Mouse (Mus musculus): ENCODE measurements at regions not wholly inside any gene's neighbourhood (a gene's known extent, or its start where the extent isn't known, plus 50 kb on each side); places are given as distances from the start of the nearest gene placed in this dataset.

DNA sequence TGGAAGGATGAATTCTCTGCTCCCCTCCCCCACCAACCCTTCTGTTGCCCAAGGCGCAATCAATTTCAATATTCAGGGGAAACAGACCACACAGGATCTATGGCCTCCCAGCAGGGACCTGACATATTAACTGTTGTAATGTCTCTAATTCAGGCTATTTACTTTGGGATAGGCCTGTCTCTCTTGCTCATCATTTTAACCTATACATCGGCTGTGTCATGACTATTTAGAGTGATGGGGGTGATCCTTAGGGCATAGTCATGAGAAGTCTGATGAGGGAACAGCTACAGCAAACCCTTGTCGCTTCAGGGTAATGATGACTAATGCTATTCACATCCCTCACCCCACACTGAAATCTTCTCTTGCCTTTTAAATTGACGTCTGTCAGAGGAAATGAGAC is 195.8 kb downstream of the Olfr1505 start:
- no peaks in the 10 kb centered on the region for H3K4me1 ChIP-seq
- H3K36me3 ChIP-seq (replicated peaks; ENCODE audit: low read length): no peaks in the 10 kb centered on the region

DNA sequence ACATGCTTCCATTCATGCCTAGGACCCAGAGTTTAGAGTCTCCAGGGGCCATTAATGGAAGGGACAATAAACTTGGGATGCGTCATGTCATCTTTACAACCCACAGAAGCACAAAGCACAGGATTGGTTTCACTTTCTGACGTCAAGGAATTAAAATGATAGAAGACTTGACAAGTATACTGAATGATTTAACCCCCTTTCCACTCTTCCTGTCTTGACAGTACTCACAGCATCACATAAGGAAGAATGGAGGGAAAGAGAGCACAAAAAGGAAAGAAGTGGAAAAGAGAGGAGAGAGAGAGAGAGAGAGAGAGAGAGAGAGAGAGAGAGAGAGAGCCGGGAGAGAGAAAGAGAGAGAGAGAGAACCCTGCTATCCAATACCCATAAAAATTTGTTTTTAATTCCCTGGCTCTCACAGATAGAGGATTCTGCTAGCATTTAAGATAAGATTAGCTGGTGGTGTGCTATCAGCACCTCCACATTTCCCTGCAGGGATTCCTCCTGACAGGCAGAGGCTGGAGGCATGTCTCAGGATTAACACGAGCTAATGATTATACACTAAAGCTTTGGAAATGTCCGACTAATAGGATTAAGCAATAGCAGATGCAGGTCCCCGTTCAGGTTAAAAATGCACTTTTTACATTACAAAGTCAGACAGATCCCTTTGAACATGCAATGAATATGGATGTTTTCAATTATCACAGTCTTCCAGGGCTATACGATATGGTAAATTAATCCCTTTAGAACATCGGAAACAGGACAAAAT is 210.2 kb downstream of the Olfr1505 start:
- Histone ChIP-seq H3K27me3 (replicated peaks) (peaks cover 8% of the 10 kb centered on the region), H3K9me3 (0 out of 2 replicates have a peak, but pooled peaks cover 6% of the 10 kb centered on the region), H3K36me3 (replicated peaks; ENCODE audit: low read length) (no peaks in the 10 kb centered on the region), H3K4me3 (replicated peaks) (peak overlapping the region; percentile 5), H3K4me1 (no peaks in the 10 kb centered on the region)
- TF ChIP-seq FLI1 (IDR thresholded peaks at IDR 0.05; ENCODE audit: low read length) (no peak), GATA1 (IDR thresholded peaks at IDR 0.05; ENCODE audit: borderline replicate concordance, low read length) (no peak)

More for the DNA sequence above, 195.8 kb downstream of the Olfr1505 start:
- H3K9me3 ChIP-seq: no peaks in the 10 kb centered on the region
- TF ChIP-seq GATA1 (IDR thresholded peaks at IDR 0.05; ENCODE audit: borderline replicate concordance, low read length): no peak
- no peak for TF ChIP-seq FLI1 (IDR thresholded peaks at IDR 0.05; ENCODE audit: low read length)
- H3K4me3 ChIP-seq (replicated peaks): no peak overlapping the region
- no peaks in the 10 kb centered on the region for H3K27me3 ChIP-seq (replicated peaks)

DNA sequence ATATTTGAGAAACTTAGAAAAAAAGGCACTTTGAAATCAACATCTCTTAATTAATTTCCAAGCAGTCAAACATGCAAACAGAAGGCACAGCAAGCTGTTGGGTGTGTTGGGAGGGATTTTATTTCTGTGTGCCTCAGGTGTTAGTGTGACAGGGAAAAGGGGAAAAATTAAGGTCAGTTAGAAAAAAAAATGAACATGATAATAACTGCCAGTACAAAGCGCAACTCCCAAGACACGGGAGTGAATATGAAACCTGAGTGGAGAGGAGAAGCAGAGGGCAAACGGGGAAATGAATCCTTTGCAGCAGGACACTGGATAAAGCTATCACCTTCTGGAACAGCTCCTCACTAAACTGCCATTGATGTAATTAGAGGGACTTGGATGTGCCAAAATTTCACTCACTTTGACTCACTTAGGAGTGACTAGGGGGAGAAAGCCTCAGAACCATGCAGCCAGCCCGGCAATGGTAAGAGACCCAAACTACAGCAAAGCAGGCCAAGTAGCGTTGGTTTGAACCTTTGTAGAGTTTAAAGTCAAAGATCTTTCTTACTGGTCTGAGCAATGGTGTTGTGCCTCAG is 211.0 kb downstream of the Olfr1505 start:
- Histone ChIP-seq H3K27me3 (replicated peaks) (peaks cover 8% of the 10 kb centered on the region), H3K36me3 (replicated peaks; ENCODE audit: low read length) (no peaks in the 10 kb centered on the region), H3K4me3 (replicated peaks) (no peak overlapping the region), H3K9me3 (0 out of 2 replicates have a peak, but pooled peaks cover 6% of the 10 kb centered on the region), H3K4me1 (no peaks in the 10 kb centered on the region)
- TF ChIP-seq GATA1 (IDR thresholded peaks at IDR 0.05; ENCODE audit: borderline replicate concordance, low read length): no peak
- TF ChIP-seq FLI1 (IDR thresholded peaks at IDR 0.05; ENCODE audit: low read length): no peak

DNA sequence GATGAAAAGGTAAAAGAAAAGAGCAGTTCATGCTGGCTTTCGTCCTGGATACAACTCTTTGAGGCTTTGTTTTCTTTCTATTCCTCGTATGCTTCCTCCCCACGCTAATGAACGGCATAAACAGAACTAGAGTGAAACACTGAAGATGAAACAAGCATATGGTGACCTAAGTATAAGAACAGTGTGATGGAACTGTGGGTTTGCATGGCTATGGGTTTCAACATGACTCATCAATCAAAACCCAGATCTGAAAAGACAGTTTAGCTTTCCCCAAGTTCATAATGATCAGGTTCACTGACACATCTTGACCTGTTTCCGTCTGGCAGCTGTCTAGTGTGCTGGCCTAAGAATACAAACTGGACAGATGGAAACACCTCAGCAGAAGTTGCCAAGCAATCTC is 211.7 kb downstream of the Olfr1505 start:
- Histone ChIP-seq H3K36me3 (replicated peaks; ENCODE audit: low read length) (no peaks in the 10 kb centered on the region), H3K9me3 (0 out of 2 replicates have a peak, but pooled peaks cover 6% of the 10 kb centered on the region), H3K27me3 (replicated peaks) (peaks cover 8% of the 10 kb centered on the region), H3K4me1 (no peaks in the 10 kb centered on the region), H3K4me3 (replicated peaks) (no peak overlapping the region)
- TF ChIP-seq GATA1 (IDR thresholded peaks at IDR 0.05; ENCODE audit: borderline replicate concordance, low read length): no peak

DNA sequence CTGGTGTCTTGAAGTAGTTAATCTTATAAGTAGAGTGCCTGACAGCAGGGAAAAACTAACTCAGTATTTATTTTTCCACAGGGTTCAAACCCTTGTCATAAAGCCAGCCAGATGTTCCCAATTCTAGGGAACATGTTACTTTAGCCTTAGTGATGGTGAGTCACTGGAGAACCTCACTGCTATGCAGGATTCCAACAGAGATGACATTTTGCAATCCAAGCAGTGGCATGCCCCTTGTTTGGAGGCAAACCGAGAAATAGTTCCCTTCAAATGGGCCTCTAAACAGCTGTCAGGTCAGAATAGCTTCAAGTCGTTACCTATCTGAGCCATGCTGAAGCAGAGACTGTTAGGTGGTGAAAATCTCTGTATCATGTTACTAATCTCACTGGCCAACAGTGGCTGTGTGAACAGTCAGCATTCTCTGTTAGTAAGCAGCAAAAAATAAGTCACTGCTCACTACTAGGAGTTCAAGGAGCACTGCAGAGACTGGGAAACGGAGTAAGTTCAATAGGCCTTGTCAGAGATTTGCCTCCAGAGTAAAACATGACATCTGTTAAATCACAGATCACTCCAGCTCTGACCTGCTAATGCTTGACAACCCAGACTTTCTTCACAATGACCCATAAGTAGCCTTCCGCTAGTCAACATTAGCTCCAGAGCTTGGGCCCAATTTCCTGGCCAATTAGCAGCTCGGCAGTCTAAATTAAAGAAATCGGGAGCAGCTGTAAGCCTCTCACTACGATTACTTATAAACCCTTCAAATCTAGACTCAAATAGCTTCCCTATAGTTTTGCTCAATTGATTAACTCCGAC is 215.3 kb downstream of the Olfr1505 start:
- H3K4me1 ChIP-seq: no peaks in the 10 kb centered on the region
- H3K36me3 ChIP-seq (replicated peaks; ENCODE audit: low read length): no peaks in the 10 kb centered on the region
- TF ChIP-seq FLI1 (IDR thresholded peaks at IDR 0.05; ENCODE audit: low read length): no peak
- TF ChIP-seq GATA1 (IDR thresholded peaks at IDR 0.05; ENCODE audit: borderline replicate concordance, low read length): no peak
- peaks cover 8% of the 10 kb centered on the region for H3K27me3 ChIP-seq (replicated peaks)
- no peak overlapping the region for H3K4me3 ChIP-seq (replicated peaks)
- H3K9me3 ChIP-seq: 0 out of 2 replicates have a peak, but pooled peaks cover 6% of the 10 kb centered on the region

DNA sequence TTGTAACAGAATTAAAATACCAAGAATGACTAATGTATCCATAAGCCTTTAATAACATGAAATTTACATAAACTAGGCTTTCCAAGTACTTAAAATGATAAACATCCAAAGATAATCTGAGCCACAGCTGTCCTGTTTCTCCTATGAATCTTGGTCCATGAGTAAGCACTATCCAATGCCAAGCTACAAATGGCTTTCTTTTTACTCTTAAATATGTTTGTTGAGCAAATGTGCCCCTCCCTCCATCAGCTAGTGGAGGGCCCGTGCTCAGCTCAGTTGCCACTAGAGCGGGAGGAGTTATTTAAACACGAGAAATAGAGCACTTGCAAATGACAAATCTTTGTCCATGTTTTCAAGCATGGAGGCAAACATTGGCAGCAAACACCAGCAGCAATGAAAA is 247.9 kb downstream of the Olfr1505 start:
- H3K36me3 ChIP-seq (replicated peaks; ENCODE audit: low read length): no peaks in the 10 kb centered on the region
- no peaks in the 10 kb centered on the region for H3K4me1 ChIP-seq
- TF ChIP-seq GATA1 (IDR thresholded peaks at IDR 0.05; ENCODE audit: borderline replicate concordance, low read length) (no peak), FLI1 (IDR thresholded peaks at IDR 0.05; ENCODE audit: low read length) (no peak)
- peaks cover 27% of the 10 kb centered on the region for H3K27me3 ChIP-seq (replicated peaks)
- no peak overlapping the region for H3K4me3 ChIP-seq (replicated peaks)
- H3K9me3 ChIP-seq: no peaks in the 10 kb centered on the region

DNA sequence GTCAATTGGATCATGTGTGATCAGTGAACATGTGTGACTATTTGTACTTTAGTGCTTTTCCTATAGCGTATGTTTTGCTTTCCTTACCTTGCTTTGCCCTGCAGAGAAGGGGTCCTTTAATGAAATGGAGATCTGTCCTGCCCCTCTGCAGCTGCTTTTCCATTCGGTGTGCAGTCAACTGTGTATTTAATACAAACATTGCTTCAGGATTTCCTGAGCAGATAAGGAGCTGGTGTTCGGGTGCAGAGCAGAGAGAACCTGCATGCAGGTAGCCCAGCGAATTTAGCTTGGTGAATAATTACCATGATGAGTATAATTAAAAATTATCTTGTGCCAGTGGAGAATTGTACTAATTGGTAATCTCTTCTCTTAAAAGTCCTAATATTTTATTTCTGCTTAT is 249.4 kb downstream of the Olfr1505 start:
- H3K4me1 ChIP-seq: no peaks in the 10 kb centered on the region
- H3K9me3 ChIP-seq: no peaks in the 10 kb centered on the region
- TF ChIP-seq GATA1 (IDR thresholded peaks at IDR 0.05; ENCODE audit: borderline replicate concordance, low read length): no peak
- no peak for TF ChIP-seq FLI1 (IDR thresholded peaks at IDR 0.05; ENCODE audit: low read length)
- H3K4me3 ChIP-seq (replicated peaks): no peak overlapping the region
- H3K36me3 ChIP-seq (replicated peaks; ENCODE audit: low read length): no peaks in the 10 kb centered on the region
- peaks cover 27% of the 10 kb centered on the region for H3K27me3 ChIP-seq (replicated peaks)

DNA sequence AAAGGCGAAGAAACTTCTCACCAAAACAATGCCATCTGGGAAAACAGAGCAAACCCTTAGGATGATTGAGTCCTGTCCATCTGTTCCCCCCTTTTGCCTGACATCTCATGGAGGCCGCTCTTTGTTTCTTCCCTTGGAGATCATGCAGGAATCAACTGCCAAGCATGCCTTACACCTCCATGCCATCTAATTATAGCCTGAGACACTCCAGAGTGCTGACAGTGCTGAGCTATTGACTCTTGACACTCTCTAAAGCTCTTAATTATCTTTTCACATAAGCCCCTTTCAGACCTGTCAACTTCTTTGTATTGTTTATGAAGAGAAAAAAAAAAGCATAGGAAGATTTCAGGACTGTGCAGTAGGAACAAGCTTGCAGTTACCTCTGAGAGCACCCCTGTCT is 252.4 kb downstream of the Olfr1505 start:
- peaks cover 21% of the 10 kb centered on the region for H3K27me3 ChIP-seq (replicated peaks)
- H3K36me3 ChIP-seq (replicated peaks; ENCODE audit: low read length): no peaks in the 10 kb centered on the region
- no peak for TF ChIP-seq GATA1 (IDR thresholded peaks at IDR 0.05; ENCODE audit: borderline replicate concordance, low read length)
- no peak for TF ChIP-seq FLI1 (IDR thresholded peaks at IDR 0.05; ENCODE audit: low read length)
- no peak overlapping the region for H3K4me3 ChIP-seq (replicated peaks)
- no peaks in the 10 kb centered on the region for H3K4me1 ChIP-seq
- H3K9me3 ChIP-seq: no peaks in the 10 kb centered on the region

DNA sequence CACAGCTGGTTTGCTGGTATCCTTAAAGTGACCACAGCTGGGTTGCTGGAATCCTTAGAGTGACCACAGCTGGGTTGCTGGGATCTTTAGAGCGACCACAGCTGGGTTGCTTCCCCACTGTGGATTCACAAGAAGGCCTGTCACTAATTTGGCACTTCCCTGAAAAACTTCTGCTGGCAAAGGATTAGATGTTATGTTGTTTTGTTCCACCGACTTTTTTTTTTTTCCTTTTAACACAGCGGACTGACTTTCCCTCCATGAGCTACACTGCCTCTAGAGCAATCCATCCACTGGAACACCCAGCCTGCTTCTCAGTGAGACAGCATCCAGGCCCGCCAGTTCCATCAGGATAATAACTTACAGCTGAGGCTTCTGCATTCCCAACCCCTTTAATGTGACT is 266.9 kb downstream of the Olfr1505 start:
- Histone ChIP-seq H3K4me3 (replicated peaks) (no peak overlapping the region), H3K36me3 (replicated peaks; ENCODE audit: low read length) (no peaks in the 10 kb centered on the region), H3K27me3 (replicated peaks) (peaks cover 38% of the 10 kb centered on the region), H3K4me1 (peaks cover 4% of the 10 kb centered on the region; the same call in 1 of the 2 replicates), H3K9me3 (peaks cover 13% of the 10 kb centered on the region; the same call in 1 of the 2 replicates)
- TF ChIP-seq GATA1 (IDR thresholded peaks at IDR 0.05; ENCODE audit: borderline replicate concordance, low read length) (no peak), FLI1 (IDR thresholded peaks at IDR 0.05; ENCODE audit: low read length) (no peak)

Data from megakaryocyte, embryonic 14.5 days (primary cell).